Mouse (Mus musculus) layer of hippocampus, postnatal 14 days (tissue): ENCODE results near the gene Psmd8. TPM values are rescaled to one million over a fixed set of nuclear protein-coding genes. Genes with fewer than 3 reads are reported as not detected.
"Not testable (repeated sequence)": the region's sequence is repeated elsewhere in the genome, so short reads cannot be mapped to it uniquely, and the experiment has no call there.

ENCODE experiments used
- DNase-seq, 2 experiments: peaks; one replicate each; pipeline ENCODE4 v3.0.0; 2021 to 2022; ENCODE audit warnings: low spot score in 2 of 2, mixed read lengths in 1 of 2
- total RNA-seq, 2 experiments: library from RNA; stranded (reverse); gene quantifications; 2 replicates each; pipeline ENCODE4 v1.2.3; 2021

Gene Psmd8
- total RNA-seq, 2 experiments from 2014 or later: 153 to 169 TPM

GRCm38 (mm10) chr7:29139237-29139636, 41.3 kb downstream of the Psmd8 start:
- DNase-seq: not testable (repeated sequence)

- no peak for DNase-seq
Measured at GRCm38 (mm10) chr7:29137429-29137828, 43.1 kb downstream of the Psmd8 start.

- DNase-seq: peak in 1 of 2 experiments; percentile 20
Measured at GRCm38 (mm10) chr7:29134693-29135386, 45.7 kb downstream of the Psmd8 start, which contains the start of gene Rasgrp4. Gene Rasgrp4 (plus strand): TSS chr7:29134851.

GRCm38 (mm10) chr7:29134230-29134629, 46.3 kb downstream of the Psmd8 start:
- no peak for DNase-seq

GRCm38 (mm10) chr7:29128725-29129124, 51.8 kb downstream of the Psmd8 start:
- DNase-seq: no peak

- DNase-seq: peak; percentile 18 to 23
Measured at GRCm38 (mm10) chr7:29126173-29126915, 54.2 kb downstream of the Psmd8 start.

GRCm38 (mm10) chr7:29124970-29125369, 55.5 kb downstream of the Psmd8 start, which contains the start of gene Ryr1:
Gene Ryr1 (minus strand): TSS chr7:29125179.
- DNase-seq: no peak

Other genes with a start within 250 kb of the Psmd8 start
- 100 to 1,000 TPM; 123 to 132 TPM for gene Actn4, start 218.4 kb downstream of the Psmd8 start, total RNA-seq
- 100 to 1,000 TPM; 159 to 164 TPM for gene Eif3k, start 198.8 kb downstream of the Psmd8 start, total RNA-seq
- gene Map4k1, start 198.7 kb downstream of the Psmd8 start, total RNA-seq: 1 to 10 TPM; 2.7 to 4.1 TPM
- gene Ryr1, start 55.5 kb downstream of the Psmd8 start, total RNA-seq: 10 to 100 TPM in 1 of 2 experiments, 1 to 10 TPM in 1; 9.3 to 12.2 TPM
- gene Rasgrp4, start 45.9 kb downstream of the Psmd8 start, total RNA-seq: 1 to 10 TPM; 1.1 to 1.5 TPM
- 10 to 100 TPM; 29.4 to 32.7 TPM for gene Fam98c, start 24.5 kb downstream of the Psmd8 start, total RNA-seq
- gene Ggn, start 10.5 kb downstream of the Psmd8 start, total RNA-seq: 1 to 10 TPM; 1.2 to 1.3 TPM
- 10 to 100 TPM; 42.3 to 52.3 TPM for gene Spred3, start 10.3 kb downstream of the Psmd8 start, total RNA-seq
- gene Catsperg1, start 33.3 kb upstream of the Psmd8 start, total RNA-seq: 1 to 10 TPM; 1.6 to 1.8 TPM
- gene Kcnk6, start 51.8 kb upstream of the Psmd8 start, total RNA-seq: 1 to 10 TPM; 2.9 to 3.8 TPM
- 10 to 100 TPM; 42.3 to 49.5 TPM for gene Yif1b, start 57.6 kb upstream of the Psmd8 start, total RNA-seq
- gene 2200002D01Rik, start 67.8 kb upstream of the Psmd8 start, total RNA-seq: not detected
- 10 to 100 TPM; 16.0 to 27.0 TPM for gene Spint2, start 101.2 kb upstream of the Psmd8 start, total RNA-seq
- gene Ppp1r14a, start 108.6 kb upstream of the Psmd8 start, total RNA-seq: 10 to 100 TPM; 10.8 to 11.0 TPM
- gene Dpf1, start 123.2 kb upstream of the Psmd8 start, total RNA-seq: 100 to 1,000 TPM in 1 of 2 experiments, 10 to 100 TPM in 1; 96.1 to 111 TPM